ENCODE assay signal across 8 mouse cellular contexts in the genomic region with DNA sequence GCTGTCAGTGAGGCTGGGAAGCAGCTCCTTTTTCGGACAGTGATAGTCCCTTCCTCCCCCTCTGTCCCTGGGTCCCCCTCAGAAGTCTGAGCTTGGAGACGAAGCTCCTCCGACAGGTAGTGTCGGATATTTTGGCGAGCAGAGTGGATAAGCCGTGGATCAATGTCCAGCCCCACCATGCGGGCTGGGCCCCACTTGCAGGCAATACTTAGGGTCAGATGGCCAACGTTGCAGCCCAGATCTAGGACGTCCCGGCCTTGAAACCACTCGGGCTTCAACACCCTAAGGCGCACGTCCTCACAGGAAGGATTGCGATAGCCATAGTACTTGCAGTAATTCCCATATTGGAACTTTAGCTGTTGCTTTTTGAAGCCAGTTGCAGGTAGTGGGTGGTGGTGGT. TPM values are rescaled to one million over a fixed set of nuclear protein-coding genes. Genes with fewer than 3 reads are reported as not detected.
A peak's percentile ranks its signal among the peaks of the same experiment; 100 is the strongest.
DNase-seq lines count a peak whose midpoint lies in the region; ATAC-seq and TF ChIP-seq lines count a peak whose summit lies in the region.

No protein-coding gene starts in this region.

- H3K4me3 ChIP-seq in heart, embryonic 13.5 days = peak overlapping the region; percentile 90
- peak overlapping the region; percentile 78 for H3K4me3 ChIP-seq in G1E (ENCODE audit: low read depth, low read length)
- H3K4me3 ChIP-seq in forebrain, embryonic 12.5 days (replicated peaks) = peak overlapping the region; percentile 95
- peak overlapping the region; percentile 84 for H3K4me3 ChIP-seq in liver, embryonic 13.5 days (replicated peaks)

- no peaks in the 10 kb centered on the region for H3K9me3 ChIP-seq in heart, embryonic 13.5 days
- H3K9me3 ChIP-seq in G1E (replicated peaks) = peaks cover 5% of the 10 kb centered on the region
- H3K9me3 ChIP-seq in forebrain, embryonic 12.5 days = no peaks in the 10 kb centered on the region
- H3K9me3 ChIP-seq in liver, embryonic 13.5 days (replicated peaks) = no peaks in the 10 kb centered on the region

- peaks cover 46% of the 10 kb centered on the region for H3K4me1 ChIP-seq in heart, embryonic 13.5 days
- H3K4me1 ChIP-seq in G1E (ENCODE audit: insufficient read depth, low read depth, low read length) = peaks cover 70% of the 10 kb centered on the region
- peaks cover 56% of the 10 kb centered on the region for H3K4me1 ChIP-seq in forebrain, embryonic 12.5 days
- peaks cover 59% of the 10 kb centered on the region for H3K4me1 ChIP-seq in liver, embryonic 13.5 days (replicated peaks)

- peak overlapping the region; percentile 79 for H3K4me2 ChIP-seq in heart, embryonic 13.5 days
- H3K4me2 ChIP-seq in forebrain, embryonic 12.5 days = peak overlapping the region; percentile 92
- H3K4me2 ChIP-seq in liver, embryonic 13.5 days = peak overlapping the region; percentile 99

- no peak for ATAC-seq in heart, embryonic 13.5 days (ENCODE audit: extremely low read depth, insufficient number of reproducible peaks, low FRiP score, low TSS enrichment)
- ATAC-seq in G1E (ENCODE audit: extremely low read depth, insufficient number of reproducible peaks, low FRiP score, poor library complexity, severe bottlenecking) = no peak
- no peak for ATAC-seq in forebrain, embryonic 12.5 days (ENCODE audit: low FRiP score)
- no peak for ATAC-seq in liver, embryonic 13.5 days (ENCODE audit: low read depth)
- ATAC-seq in monocyte, adult 5-6 weeks (replicated peaks; ENCODE audit: insufficient number of reproducible peaks, low FRiP score, low TSS enrichment, poor library complexity, severe bottlenecking) = no peak

- no peak for DNase-seq in heart, postnatal 4 days
- DNase-seq in G1E (ENCODE audit: low spot score) = no peak
- DNase-seq in liver, embryonic 13.5 days = no peak
- DNase-seq in right cerebral cortex, postnatal 14 days = no peak
- no peak for DNase-seq in left cerebral cortex, adult 11 months (ENCODE audit: low spot score)

- TF ChIP-seq CTCF in G1E (IDR thresholded peaks at IDR 0.05; ENCODE audit: low read depth, low read length) = no peak

- peak overlapping the region; percentile 98 for H3K9ac ChIP-seq in heart, embryonic 13.5 days
- H3K9ac ChIP-seq in forebrain, embryonic 12.5 days = peak overlapping the region; percentile 98
- peak overlapping the region; percentile 97 for H3K9ac ChIP-seq in liver, embryonic 13.5 days

- WGBS in heart, embryonic 13.5 days = 73% methylated on average over 14 of the region's 14 CpGs
- 89% methylated on average over 14 of the region's 14 CpGs for WGBS in forebrain, embryonic 12.5 days
- 73% methylated on average over 14 of the region's 14 CpGs for WGBS in liver, embryonic 13.5 days (ENCODE audit: insufficient replicate concordance)

- H3K27ac ChIP-seq in heart, embryonic 13.5 days (replicated peaks) = peak overlapping the region; percentile 98
- H3K27ac ChIP-seq in forebrain, embryonic 12.5 days = 0 out of 2 replicates have a peak overlapping the region, but pooled peaks have one; percentile 98
- H3K27ac ChIP-seq in liver, embryonic 13.5 days = peak overlapping the region; percentile 99

- peaks cover 51% of the 10 kb centered on the region for H3K36me3 ChIP-seq in heart, embryonic 13.5 days
- H3K36me3 ChIP-seq in G1E (replicated peaks) = peaks cover 58% of the 10 kb centered on the region
- H3K36me3 ChIP-seq in forebrain, embryonic 12.5 days (replicated peaks) = peaks cover 50% of the 10 kb centered on the region
- H3K36me3 ChIP-seq in liver, embryonic 13.5 days = peaks cover 50% of the 10 kb centered on the region

- H3K27me3 ChIP-seq in heart, embryonic 13.5 days (replicated peaks) = no peaks in the 10 kb centered on the region
- peaks cover 4% of the 10 kb centered on the region; the same call in 1 of the 2 replicates for H3K27me3 ChIP-seq in G1E (ENCODE audit: insufficient read depth, low read length)
- H3K27me3 ChIP-seq in forebrain, embryonic 12.5 days = peaks cover 7% of the 10 kb centered on the region; the same call in 1 of the 2 replicates
- 0 out of 2 replicates have a peak, but pooled peaks cover 3% of the 10 kb centered on the region for H3K27me3 ChIP-seq in liver, embryonic 13.5 days

RNA-seq across cellular contexts. Expression of a gene that starts 2.9 kb away (rescaled TPM):
- 6.2 and 8.5 TPM in 2 replicates for polyA plus RNA-seq in heart, embryonic 13.5 days (2015; fragmentation: Nextera tagmentation; extraction: Ambion mirVana)
- total RNA-seq in heart, postnatal 4 days (2021) = 10 to 100 TPM; 29.0 to 40.3 TPM
- 51.3 and 53.9 TPM in 2 replicates for total RNA-seq in G1E (2014; fragmentation: Nextera tagmentation)
- total RNA-seq in G1E (2017) = 22.3 and 27.8 TPM in 2 replicates
- 173 and 216 TPM in 2 replicates for polyA plus RNA-seq in G1E (2012)
- polyA plus RNA-seq in forebrain, embryonic 12.5 days (2016; fragmentation: Nextera tagmentation; extraction: Ambion mirVana) = 13.4 and 15.4 TPM in 2 replicates
- 4.5 and 4.9 TPM in 2 replicates for polyA plus RNA-seq in liver, embryonic 13.5 days (2015; fragmentation: Nextera tagmentation; extraction: Ambion mirVana)
- total RNA-seq in monocyte, adult 5-6 weeks (2017) = 20.7 to 27.6 TPM (median 21.5 TPM) in 3 replicates

RNA-seq across cellular contexts. Expression of a gene that starts 3.1 kb away (rescaled TPM):
- polyA plus RNA-seq in heart, embryonic 13.5 days (2015; fragmentation: Nextera tagmentation; extraction: Ambion mirVana) = 7.6 and 7.7 TPM in 2 replicates
- total RNA-seq in heart, postnatal 4 days (2021) = 1 to 10 TPM; 2.4 to 3.2 TPM
- total RNA-seq in G1E (2014; fragmentation: Nextera tagmentation) (8.4 and 9.9 TPM in 2 replicates), G1E (2017) (10.5 and 12.9 TPM in 2 replicates)
- 0.15 and 0.34 TPM in 2 replicates for polyA plus RNA-seq in G1E (2012)
- 14.6 and 15.2 TPM in 2 replicates for polyA plus RNA-seq in forebrain, embryonic 12.5 days (2016; fragmentation: Nextera tagmentation; extraction: Ambion mirVana)
- 3.5 and 4.8 TPM in 2 replicates for polyA plus RNA-seq in liver, embryonic 13.5 days (2015; fragmentation: Nextera tagmentation; extraction: Ambion mirVana)
- 5.5 to 18.4 TPM (median 12.3 TPM) in 3 replicates for total RNA-seq in monocyte, adult 5-6 weeks (2017)

RNA-seq across cellular contexts. Expression of a gene that starts 5.9 kb away (rescaled TPM):
- 18.3 and 22.3 TPM in 2 replicates for polyA plus RNA-seq in heart, embryonic 13.5 days (2015; fragmentation: Nextera tagmentation; extraction: Ambion mirVana)
- total RNA-seq in heart, postnatal 4 days (2021) = 10 to 100 TPM; 16.5 to 17.1 TPM
- total RNA-seq in G1E (2014; fragmentation: Nextera tagmentation) = 202 and 204 TPM in 2 replicates
- total RNA-seq in G1E (2017) = 28.2 and 35.6 TPM in 2 replicates
- 121 and 153 TPM in 2 replicates for polyA plus RNA-seq in G1E (2012)
- polyA plus RNA-seq in forebrain, embryonic 12.5 days (2016; fragmentation: Nextera tagmentation; extraction: Ambion mirVana) = 55.7 and 60.1 TPM in 2 replicates
- 17.8 and 20.1 TPM in 2 replicates for polyA plus RNA-seq in liver, embryonic 13.5 days (2015; fragmentation: Nextera tagmentation; extraction: Ambion mirVana)
- 8.7 to 10.8 TPM (median 9.5 TPM) in 3 replicates for total RNA-seq in monocyte, adult 5-6 weeks (2017)

RNA-seq across cellular contexts. Expression of a gene that starts 39.0 kb away (rescaled TPM):
- 128 and 131 TPM in 2 replicates for polyA plus RNA-seq in heart, embryonic 13.5 days (2015; fragmentation: Nextera tagmentation; extraction: Ambion mirVana)
- 100 to 1,000 TPM; 230 to 231 TPM for total RNA-seq in heart, postnatal 4 days (2021)
- total RNA-seq in G1E (2014; fragmentation: Nextera tagmentation) (90.8 and 114 TPM in 2 replicates), G1E (2017) (74.5 and 93.5 TPM in 2 replicates)
- 404 and 491 TPM in 2 replicates for polyA plus RNA-seq in G1E (2012)
- polyA plus RNA-seq in forebrain, embryonic 12.5 days (2016; fragmentation: Nextera tagmentation; extraction: Ambion mirVana) = 68.6 and 73.2 TPM in 2 replicates
- polyA plus RNA-seq in liver, embryonic 13.5 days (2015; fragmentation: Nextera tagmentation; extraction: Ambion mirVana) = 66.8 and 69.1 TPM in 2 replicates
- total RNA-seq in monocyte, adult 5-6 weeks (2017) = 65.2 to 107 TPM (median 70.0 TPM) in 3 replicates

RNA-seq across cellular contexts. Expression of a gene that starts 43.1 kb away (rescaled TPM):
- polyA plus RNA-seq in heart, embryonic 13.5 days (2015; fragmentation: Nextera tagmentation; extraction: Ambion mirVana) = 1.3 and 1.5 TPM in 2 replicates
- 1 to 10 TPM; 3.1 to 3.3 TPM for total RNA-seq in heart, postnatal 4 days (2021)
- total RNA-seq in G1E (2014; fragmentation: Nextera tagmentation) = 0.90 and 1.0 TPM in 2 replicates
- total RNA-seq in G1E (2017) = 0.38 and 0.70 TPM in 2 replicates
- 2.8 and 3.0 TPM in 2 replicates for polyA plus RNA-seq in G1E (2012)
- polyA plus RNA-seq in forebrain, embryonic 12.5 days (2016; fragmentation: Nextera tagmentation; extraction: Ambion mirVana) = 19.5 and 22.6 TPM in 2 replicates
- polyA plus RNA-seq in liver, embryonic 13.5 days (2015; fragmentation: Nextera tagmentation; extraction: Ambion mirVana) = 0.17 and 0.19 TPM in 2 replicates
- 0.19 to 1.2 TPM (median 0.43 TPM) in 3 replicates for total RNA-seq in monocyte, adult 5-6 weeks (2017)

Comparison
In these comparisons a context has a peak if more than half of its experiments do, and no peak if none do; other contexts are left out.
1. RNA of a gene that starts 2.9 kb away (polyA plus RNA-seq): 173 to 216 TPM in G1E; 13.4 to 15.4 TPM in forebrain, embryonic 12.5 days, 6.2 to 8.5 TPM in heart, embryonic 13.5 days and 4.5 to 4.9 TPM in liver, embryonic 13.5 days; every median in the first group is over 10 times any median in the second.
2. Peak in every context shown above with its lines, with median percentiles within 50 percentile points of each other: H3K27ac ChIP-seq, H3K4me2 ChIP-seq, H3K4me3 ChIP-seq and H3K9ac ChIP-seq.